Mouse (Mus musculus): ENCODE results near the gene Rsl1d1. TPM values are rescaled to one million over a fixed set of nuclear protein-coding genes. Genes with fewer than 3 reads are reported as not detected.
A peak's percentile ranks its signal among the peaks of the same experiment; 100 is the strongest.

Gene Rsl1d1
- polyA plus RNA-seq (2014; fragmentation: Nextera tagmentation; extraction: Ambion mirVana): 276 and 303 TPM in 2 replicates

GRCm38 (mm10) chr16:11202571-11203554 lies at the start of gene Rsl1d1:
Gene Rsl1d1, minus strand, starts transcription at chr16:11203331.
- Histone ChIP-seq H3K36me3 (ENCODE audit: control insufficient read depth, insufficient read depth, low read length) (peaks cover 9% of the 10 kb centered on the region; the same call in 1 of the 2 replicates), H3K9ac (ENCODE audit: low read length) (peak within 1 kb of the TSS; percentile 84), H3K4me3 (ENCODE audit: low read depth, low read length) (peak within 1 kb of the TSS; percentile 92), H3K9me3 (ENCODE audit: control insufficient read depth, low read length) (no peaks in the 10 kb centered on the region), H3K27ac (ENCODE audit: low read depth, low read length) (peak within 1 kb of the TSS; percentile 40; the same call in 1 of the 2 replicates), H3K27me3 (ENCODE audit: control insufficient read depth, insufficient read depth, low read length) (no peaks in the 10 kb centered on the region), H3K4me2 (peak within 1 kb of the TSS; percentile 89), H3K4me1 (ENCODE audit: control insufficient read depth, insufficient read depth, low read length) (peaks cover 14% of the 10 kb centered on the region)
- ATAC-seq (ENCODE audit: low FRiP score) (peak; percentile 99), DNase-seq (ENCODE audit: low spot score, missing footprints) (peak; percentile 100)
- under 1% methylated on average over 68 of the region's 68 CpGs for WGBS

GRCm38 (mm10) chr16:11247791-11248190 lies 44.7 kb upstream of the Rsl1d1 start:
- H3K27me3 ChIP-seq (ENCODE audit: control insufficient read depth, insufficient read depth, low read length): no peaks in the 10 kb centered on the region
- H3K9me3 ChIP-seq (ENCODE audit: control insufficient read depth, low read length): no peaks in the 10 kb centered on the region
- 85% methylated on average over 2 of the region's 2 CpGs for WGBS
- H3K27ac ChIP-seq (ENCODE audit: low read depth, low read length): no peak overlapping the region
- DNase-seq (ENCODE audit: low spot score, missing footprints) (no peak), ATAC-seq (ENCODE audit: low FRiP score) (no peak)
- H3K36me3 ChIP-seq (ENCODE audit: control insufficient read depth, insufficient read depth, low read length): no peaks in the 10 kb centered on the region
- peaks cover 8% of the 10 kb centered on the region for H3K4me1 ChIP-seq (ENCODE audit: control insufficient read depth, insufficient read depth, low read length)
- no peak overlapping the region for H3K4me3 ChIP-seq (ENCODE audit: low read depth, low read length)
- H3K4me2 ChIP-seq: no peak overlapping the region
- no peak overlapping the region for H3K9ac ChIP-seq (ENCODE audit: low read length)

GRCm38 (mm10) chr16:11245767-11246166 lies 42.6 kb upstream of the Rsl1d1 start:
- Histone ChIP-seq H3K27ac (ENCODE audit: low read depth, low read length) (no peak overlapping the region), H3K4me1 (ENCODE audit: control insufficient read depth, insufficient read depth, low read length) (no peaks in the 10 kb centered on the region), H3K36me3 (ENCODE audit: control insufficient read depth, insufficient read depth, low read length) (no peaks in the 10 kb centered on the region), H3K9me3 (ENCODE audit: control insufficient read depth, low read length) (no peaks in the 10 kb centered on the region), H3K9ac (ENCODE audit: low read length) (no peak overlapping the region), H3K27me3 (ENCODE audit: control insufficient read depth, insufficient read depth, low read length) (no peaks in the 10 kb centered on the region), H3K4me2 (no peak overlapping the region), H3K4me3 (ENCODE audit: low read depth, low read length) (no peak overlapping the region)
- DNase-seq (ENCODE audit: low spot score, missing footprints): no peak
- no peak for ATAC-seq (ENCODE audit: low FRiP score)
- 91% methylated on average over 9 of the region's 9 CpGs for WGBS

- Histone ChIP-seq H3K4me3 (ENCODE audit: low read depth, low read length) (no peak overlapping the region), H3K9ac (ENCODE audit: low read length) (no peak overlapping the region), H3K27ac (ENCODE audit: low read depth, low read length) (no peak overlapping the region), H3K36me3 (ENCODE audit: control insufficient read depth, insufficient read depth, low read length) (peaks cover 3% of the 10 kb centered on the region; the same call in 1 of the 2 replicates), H3K4me1 (ENCODE audit: control insufficient read depth, insufficient read depth, low read length) (no peaks in the 10 kb centered on the region), H3K4me2 (no peak overlapping the region), H3K27me3 (ENCODE audit: control insufficient read depth, insufficient read depth, low read length) (no peaks in the 10 kb centered on the region), H3K9me3 (ENCODE audit: control insufficient read depth, low read length) (no peaks in the 10 kb centered on the region)
- 78% methylated on average over 1 of the region's 1 CpGs for WGBS
- ATAC-seq (ENCODE audit: low FRiP score): no peak
- no peak for DNase-seq (ENCODE audit: low spot score, missing footprints)
Observed at GRCm38 (mm10) chr16:11242401-11242800, 39.3 kb upstream of the Rsl1d1 start.

GRCm38 (mm10) chr16:11217801-11218200 lies 14.7 kb upstream of the Rsl1d1 start:
- Histone ChIP-seq H3K4me2 (no peak overlapping the region), H3K27ac (ENCODE audit: low read depth, low read length) (no peak overlapping the region), H3K4me1 (ENCODE audit: control insufficient read depth, insufficient read depth, low read length) (no peaks in the 10 kb centered on the region), H3K9ac (ENCODE audit: low read length) (no peak overlapping the region), H3K36me3 (ENCODE audit: control insufficient read depth, insufficient read depth, low read length) (peaks cover 11% of the 10 kb centered on the region; the same call in 1 of the 2 replicates), H3K27me3 (ENCODE audit: control insufficient read depth, insufficient read depth, low read length) (no peaks in the 10 kb centered on the region), H3K9me3 (ENCODE audit: control insufficient read depth, low read length) (no peaks in the 10 kb centered on the region), H3K4me3 (ENCODE audit: low read depth, low read length) (no peak overlapping the region)
- no peak for DNase-seq (ENCODE audit: low spot score, missing footprints)
- 84% methylated on average over 3 of the region's 3 CpGs for WGBS
- ATAC-seq (ENCODE audit: low FRiP score): no peak

- Histone ChIP-seq H3K4me2 (peak overlapping the region; percentile 81), H3K9me3 (ENCODE audit: control insufficient read depth, low read length) (no peaks in the 10 kb centered on the region), H3K4me3 (ENCODE audit: low read depth, low read length) (peak overlapping the region; percentile 92), H3K9ac (ENCODE audit: low read length) (peak overlapping the region; percentile 84), H3K27ac (ENCODE audit: low read depth, low read length) (no peak overlapping the region; the same call in 1 of the 2 replicates), H3K4me1 (ENCODE audit: control insufficient read depth, insufficient read depth, low read length) (peaks cover 14% of the 10 kb centered on the region), H3K36me3 (ENCODE audit: control insufficient read depth, insufficient read depth, low read length) (peaks cover 2% of the 10 kb centered on the region; the same call in 1 of the 2 replicates), H3K27me3 (ENCODE audit: control insufficient read depth, insufficient read depth, low read length) (no peaks in the 10 kb centered on the region)
- ATAC-seq (ENCODE audit: low FRiP score) (peak; percentile 50; the same call in 1 of the 2 replicates), DNase-seq (ENCODE audit: low spot score, missing footprints) (no peak)
- 9% methylated on average over 24 of the region's 24 CpGs for WGBS
Observed at GRCm38 (mm10) chr16:11203600-11204390, 664 bp upstream of the Rsl1d1 start.

- DNase-seq (ENCODE audit: low spot score, missing footprints) (no peak), ATAC-seq (ENCODE audit: low FRiP score) (no peak)
- Histone ChIP-seq H3K9ac (ENCODE audit: low read length) (no peak overlapping the region; the same call in 1 of the 2 replicates), H3K4me2 (peak overlapping the region; percentile 89), H3K27me3 (ENCODE audit: control insufficient read depth, insufficient read depth, low read length) (no peaks in the 10 kb centered on the region), H3K4me1 (ENCODE audit: control insufficient read depth, insufficient read depth, low read length) (peaks cover 14% of the 10 kb centered on the region), H3K27ac (ENCODE audit: low read depth, low read length) (no peak overlapping the region), H3K4me3 (ENCODE audit: low read depth, low read length) (peak overlapping the region; percentile 92), H3K36me3 (ENCODE audit: control insufficient read depth, insufficient read depth, low read length) (peaks cover 14% of the 10 kb centered on the region), H3K9me3 (ENCODE audit: control insufficient read depth, low read length) (no peaks in the 10 kb centered on the region)
- WGBS: 69% methylated on average over 6 of the region's 6 CpGs
Observed at GRCm38 (mm10) chr16:11201740-11202394, 1.3 kb downstream of the Rsl1d1 start.

- peaks cover 23% of the 10 kb centered on the region for H3K36me3 ChIP-seq (ENCODE audit: control insufficient read depth, insufficient read depth, low read length)
- no peak overlapping the region for H3K27ac ChIP-seq (ENCODE audit: low read depth, low read length)
- ATAC-seq (ENCODE audit: low FRiP score): no peak
- H3K4me3 ChIP-seq (ENCODE audit: low read depth, low read length): no peak overlapping the region
- H3K9ac ChIP-seq (ENCODE audit: low read length): no peak overlapping the region
- 90% methylated on average over 3 of the region's 3 CpGs for WGBS
- no peaks in the 10 kb centered on the region for H3K27me3 ChIP-seq (ENCODE audit: control insufficient read depth, insufficient read depth, low read length)
- peaks cover 14% of the 10 kb centered on the region for H3K4me1 ChIP-seq (ENCODE audit: control insufficient read depth, insufficient read depth, low read length)
- H3K4me2 ChIP-seq: no peak overlapping the region
- DNase-seq (ENCODE audit: low spot score, missing footprints): no peak
- no peaks in the 10 kb centered on the region for H3K9me3 ChIP-seq (ENCODE audit: control insufficient read depth, low read length)
Observed at GRCm38 (mm10) chr16:11200247-11200646, 2.9 kb downstream of the Rsl1d1 start.

All from midbrain, embryonic 11.5 days (tissue).